Mouse (Mus musculus) olfactory bulb, adult 2 months (tissue): Measurements from ENCODE around the gene Ankrd40. TPM values are rescaled to one million over a fixed set of nuclear protein-coding genes. Genes with fewer than 3 reads are reported as not detected.
A peak's percentile ranks its signal among the peaks of the same experiment; 100 is the strongest.

Source experiments
- H3K27ac ChIP-seq: fragments of 200-500 bp; 2 replicates; pipeline ENCODE4 v1.5.1; 2012; ENCODE audit warnings: low read depth, low read length; ENCODE audit not compliant: insufficient read depth
- H3K4me1 ChIP-seq: fragments of 200-500 bp; 2 replicates; pipeline ENCODE4 v1.6.1; 2012; ENCODE audit warnings: low read length; ENCODE audit not compliant: control insufficient read depth, insufficient read depth
- H3K4me3 ChIP-seq: fragments of 200-500 bp; 2 replicates; pipeline ENCODE4 v1.5.1; 2012; ENCODE audit warnings: mild to moderate bottlenecking, low read depth, low read length, moderate library complexity; ENCODE audit not compliant: insufficient read depth
- CTCF ChIP-seq: fragments of 200-500 bp; IDR thresholded peaks from 2 replicates; pipeline ENCODE4 v1.5.1; 2012; ENCODE audit warnings: low read depth, mild to moderate bottlenecking, low read length, moderate library complexity; ENCODE audit not compliant: insufficient read depth
- POLR2A ChIP-seq: fragments of 200-500 bp; IDR thresholded peaks from 2 replicates; pipeline ENCODE4 v1.6.1; 2012; ENCODE audit warnings: mild to moderate bottlenecking, low read depth, low read length, moderate library complexity; ENCODE audit not compliant: insufficient read depth
- WGBS: fragments of 180-500 bp; shearing (Covaris S2); methylation state at CpG from one replicate; pipeline ENCODE4 v1.1.7; 2018; 5-methylcytosine and 5-hydroxymethylcytosine counted together
- polyA plus RNA-seq: library from polyadenylated mRNA; stranded (reverse); fragments of >200 nt; gene quantifications from 2 replicates; pipeline ENCODE4 v1.2.4, GENCODE M21; 2012; ENCODE audit warnings: low replicate concordance; ENCODE audit not compliant: missing spikeins, insufficient read depth, insufficient read length

The Ankrd40 gene
- 384 TPM in 1 of 2 replicates, not detected in the other for polyA plus RNA-seq

GRCm38 (mm10) chr11:94327693-94328643 is at the start of gene Ankrd40:
Gene Ankrd40, plus strand, starts transcription at chr11:94328001.
- Histone ChIP-seq H3K4me1 (peaks cover 7% of the 10 kb centered on the region; the same call in 1 of the 2 replicates), H3K4me3 (peak within 1 kb of the TSS; percentile 93), H3K27ac (peak within 1 kb of the TSS; percentile 99)
- WGBS: under 1% methylated on average over 78 of the region's 78 CpGs
- TF ChIP-seq POLR2A (peak; percentile 72), CTCF (no peak)

- Histone ChIP-seq H3K27ac (no peak within 1 kb of the TSS), H3K4me3 (no peak within 1 kb of the TSS), H3K4me1 (peaks cover 2% of the 10 kb centered on the region; the same call in 1 of the 2 replicates)
- no peak for TF ChIP-seq CTCF
- no peak for TF ChIP-seq POLR2A
- WGBS: 63% methylated on average over 11 of the region's 11 CpGs
These were observed 46.3 kb upstream of the Ankrd40 start, which contains the start of gene Gm21885 for GRCm38 (mm10) chr11:94281199-94282181. Gene Gm21885, plus strand, starts transcription at chr11:94281873.

GRCm38 (mm10) chr11:94282291-94282690 is 45.5 kb upstream of the Ankrd40 start:
- Histone ChIP-seq H3K4me3 (no peak overlapping the region), H3K4me1 (no peaks in the 10 kb centered on the region), H3K27ac (no peak overlapping the region)
- TF ChIP-seq CTCF (no peak), POLR2A (no peak)
- 24% methylated on average over 5 of the region's 5 CpGs for WGBS

- H3K4me1 ChIP-seq: no peaks in the 10 kb centered on the region
- no peak overlapping the region for H3K27ac ChIP-seq
- no peak overlapping the region for H3K4me3 ChIP-seq
- TF ChIP-seq POLR2A: no peak
- TF ChIP-seq CTCF: no peak
- 91% methylated on average over 6 of the region's 6 CpGs for WGBS
These were observed 44.2 kb upstream of the Ankrd40 start for GRCm38 (mm10) chr11:94283536-94284099.

- TF ChIP-seq POLR2A (no peak), CTCF (no peak)
- Histone ChIP-seq H3K27ac (no peak overlapping the region), H3K4me3 (no peak overlapping the region), H3K4me1 (no peaks in the 10 kb centered on the region)
- 85% methylated on average over 11 of the region's 11 CpGs for WGBS
These were observed 41.8 kb upstream of the Ankrd40 start for GRCm38 (mm10) chr11:94285886-94286574.

GRCm38 (mm10) chr11:94287105-94287504 is 40.7 kb upstream of the Ankrd40 start:
- 80% methylated on average over 5 of the region's 5 CpGs for WGBS
- TF ChIP-seq CTCF (no peak), POLR2A (no peak)
- Histone ChIP-seq H3K4me1 (no peaks in the 10 kb centered on the region), H3K27ac (no peak overlapping the region), H3K4me3 (no peak overlapping the region)

- WGBS: 84% methylated on average over 10 of the region's 10 CpGs
- Histone ChIP-seq H3K27ac (no peak overlapping the region), H3K4me3 (no peak overlapping the region), H3K4me1 (no peaks in the 10 kb centered on the region)
- TF ChIP-seq POLR2A: no peak
- TF ChIP-seq CTCF: no peak
These were observed 37.6 kb upstream of the Ankrd40 start for GRCm38 (mm10) chr11:94290062-94290740.
